Mouse (Mus musculus) olfactory bulb, adult 2 months (tissue): ENCODE measurements around the gene Nfe2l3.

Experiments used
- CTCF ChIP-seq: fragments of 200-500 bp; IDR thresholded peaks from 2 replicates; pipeline ENCODE4 v1.5.1; 2012; ENCODE audit warnings: low read depth, mild to moderate bottlenecking, low read length, moderate library complexity; ENCODE audit not compliant: insufficient read depth
- POLR2A ChIP-seq: fragments of 200-500 bp; IDR thresholded peaks from 2 replicates; pipeline ENCODE4 v1.6.1; 2012; ENCODE audit warnings: mild to moderate bottlenecking, low read depth, low read length, moderate library complexity; ENCODE audit not compliant: insufficient read depth

GRCm38 (mm10) chr6:51423466-51424122 is 8.9 kb upstream of the Nfe2l3 start:
- TF ChIP-seq CTCF: no peak
- TF ChIP-seq POLR2A: no peak
